Mouse (Mus musculus) G1E-ER4 (cell line): ENCODE data around the gene Sez6l. TPM values are rescaled to one million over a fixed set of nuclear protein-coding genes. Genes with fewer than 3 reads are reported as not detected.

Experiments used
- GATA1 ChIP-seq: IDR thresholded peaks from one replicate; pipeline ENCODE4 v1.8.0; 2012; ENCODE audit warnings: low read length, inconsistent platforms
- polyA plus RNA-seq: library from polyadenylated mRNA; stranded (reverse); fragments of >175 nt; gene quantifications from 2 replicates; pipeline ENCODE4 v1.2.3, GENCODE M21; 2012

Sez6l gene
- polyA plus RNA-seq, 1 experiment: not detected

DNA sequence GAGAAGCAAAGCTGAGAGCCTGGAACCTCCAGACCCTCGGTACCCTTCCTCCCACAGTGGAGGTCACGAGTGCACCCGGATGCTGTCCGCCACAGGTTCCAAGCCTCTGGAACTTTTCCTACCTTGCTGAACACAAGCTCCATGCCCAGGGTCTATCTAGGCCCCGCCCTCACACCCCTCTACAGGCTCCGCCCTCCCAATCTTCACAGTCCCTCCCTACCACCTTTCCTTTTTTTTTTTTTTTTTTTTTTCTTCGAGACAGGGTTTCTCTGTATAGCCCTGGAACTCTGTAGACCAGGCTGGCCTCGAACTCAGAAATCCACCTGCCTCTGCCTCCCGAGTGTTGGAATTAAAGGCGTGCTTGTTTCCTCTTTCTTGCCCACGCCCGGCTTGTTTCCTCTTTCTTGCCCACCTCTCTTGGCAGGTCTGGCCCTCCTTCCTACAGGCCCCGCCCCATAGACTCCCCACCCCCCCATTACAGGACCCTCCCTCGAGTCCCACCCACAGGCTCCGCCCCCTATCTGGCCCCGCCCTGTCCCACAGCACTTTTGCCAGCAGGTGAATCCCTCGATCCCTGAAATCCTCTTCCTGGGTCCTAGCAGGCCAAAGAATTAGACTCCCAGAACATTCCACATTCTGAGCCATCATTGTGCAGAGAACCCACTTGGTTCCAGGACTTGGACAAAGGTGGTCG lies 128.1 kb downstream of the Sez6l start, which contains the start of gene Gm6588:
Gene Gm6588 (plus strand): TSS at position 680 of the 694 bp plus-strand sequence.
- no peak for TF ChIP-seq GATA1

DNA sequence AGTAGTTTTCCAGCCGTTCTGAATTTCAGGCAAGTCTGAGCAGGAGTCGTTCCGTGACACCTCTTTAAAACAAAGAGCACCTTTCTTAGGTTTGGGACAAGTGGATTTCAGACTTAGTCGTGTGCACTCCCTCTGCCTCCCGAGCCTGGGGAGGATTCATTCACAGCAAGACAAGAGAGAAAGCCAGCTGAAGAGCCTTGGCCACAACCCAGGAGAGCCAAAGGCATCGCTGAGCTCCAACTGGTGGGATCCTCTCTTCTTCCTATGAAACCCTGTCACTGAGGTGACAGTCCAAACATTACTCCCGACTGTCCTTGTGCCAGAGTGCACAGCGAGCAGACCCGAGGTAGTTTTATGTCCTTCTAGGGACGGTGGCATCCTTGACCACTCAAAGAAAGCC lies 138.4 kb downstream of the Sez6l start:
- TF ChIP-seq GATA1: no peak

DNA sequence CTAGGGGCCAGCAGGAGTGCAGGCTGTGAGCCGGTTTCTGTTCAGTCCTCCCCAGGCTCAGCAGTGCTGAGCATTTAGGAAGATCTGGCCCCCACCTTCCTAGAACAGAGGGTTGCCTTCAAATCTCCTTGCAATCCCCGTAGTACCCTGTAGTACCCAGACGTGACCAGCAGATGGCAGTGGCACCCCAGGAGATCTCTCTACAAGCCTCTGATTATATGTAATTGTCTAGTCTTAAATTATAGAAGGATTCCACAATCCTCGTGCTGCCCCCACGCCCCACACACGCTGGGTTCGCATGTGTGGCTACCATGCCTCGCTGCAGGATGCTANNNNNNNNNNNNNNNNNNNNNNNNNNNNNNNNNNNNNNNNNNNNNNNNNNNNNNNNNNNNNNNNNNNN lies 144.0 kb downstream of the Sez6l start:
- TF ChIP-seq GATA1: no peak

DNA sequence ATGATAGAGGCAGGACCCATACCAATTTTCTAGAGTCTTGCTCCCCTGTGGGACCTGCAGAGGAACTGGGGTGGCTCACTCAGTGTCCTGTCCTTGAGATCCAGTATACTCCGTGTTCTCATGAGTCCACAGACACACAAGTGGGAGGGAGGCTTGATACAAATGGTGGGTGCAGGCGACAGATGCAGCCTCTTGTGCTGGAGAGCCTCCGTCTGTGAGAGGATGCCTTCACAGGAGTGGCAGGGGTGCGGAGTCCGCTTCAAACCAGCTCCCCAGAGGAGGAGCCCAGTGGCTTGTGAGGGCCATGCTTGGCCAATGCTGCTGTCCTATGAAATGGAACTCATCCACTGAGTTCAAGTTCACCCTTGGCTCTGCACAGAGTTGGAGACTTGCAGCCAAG lies 145.0 kb downstream of the Sez6l start:
- no peak for TF ChIP-seq GATA1

DNA sequence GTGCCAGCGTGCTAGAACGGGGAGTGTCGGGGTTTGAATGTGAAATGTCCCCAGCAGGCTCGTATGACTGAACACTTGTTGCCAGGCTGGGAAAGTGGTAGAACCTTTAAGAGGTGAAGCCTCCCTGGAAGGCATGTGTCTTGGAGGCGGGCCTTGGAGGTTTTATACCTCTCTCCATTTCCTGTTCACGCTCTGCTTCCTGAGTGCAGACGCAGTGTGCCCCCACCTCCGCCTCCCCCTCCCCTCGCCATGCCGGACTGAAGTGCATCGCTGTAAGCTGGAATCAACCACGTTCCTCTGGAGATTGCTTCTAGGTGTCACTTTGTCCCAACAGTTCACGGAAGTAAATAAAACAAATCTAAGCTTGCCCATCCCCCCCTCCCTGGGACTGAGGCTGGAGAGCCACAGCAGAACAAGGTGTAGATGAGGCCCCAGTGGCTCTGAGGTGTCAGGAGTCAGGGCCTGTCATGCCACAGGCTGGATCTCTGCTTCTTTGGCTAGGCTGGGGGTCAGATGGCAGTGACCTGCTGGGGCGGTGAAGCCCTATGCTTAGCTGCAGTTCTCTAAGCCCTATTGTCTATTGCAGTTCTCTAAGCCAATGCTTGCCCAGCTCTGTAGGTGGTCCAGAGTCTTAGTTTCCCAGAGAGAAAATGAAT lies 145.7 kb downstream of the Sez6l start:
- TF ChIP-seq GATA1: no peak

DNA sequence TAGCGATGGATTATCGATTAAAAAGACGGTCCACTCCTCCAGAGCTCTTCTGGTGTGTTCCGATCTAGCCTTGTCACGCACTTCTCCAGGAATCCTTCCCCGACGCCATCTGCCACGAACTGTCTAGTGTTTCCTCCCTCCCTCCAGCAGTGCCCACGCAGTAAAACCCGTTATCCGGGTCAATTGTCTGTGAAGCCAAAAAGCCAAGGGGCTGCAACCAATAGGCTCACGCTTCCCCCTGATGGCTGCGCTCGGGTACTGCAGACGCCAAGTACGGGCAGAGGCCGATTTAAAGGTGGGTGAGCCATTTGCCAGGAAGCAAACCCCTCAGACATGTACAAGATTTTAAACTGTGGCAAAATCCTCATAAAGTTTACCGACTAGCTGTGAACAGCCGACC lies 148.0 kb downstream of the Sez6l start:
- TF ChIP-seq GATA1: no peak

DNA sequence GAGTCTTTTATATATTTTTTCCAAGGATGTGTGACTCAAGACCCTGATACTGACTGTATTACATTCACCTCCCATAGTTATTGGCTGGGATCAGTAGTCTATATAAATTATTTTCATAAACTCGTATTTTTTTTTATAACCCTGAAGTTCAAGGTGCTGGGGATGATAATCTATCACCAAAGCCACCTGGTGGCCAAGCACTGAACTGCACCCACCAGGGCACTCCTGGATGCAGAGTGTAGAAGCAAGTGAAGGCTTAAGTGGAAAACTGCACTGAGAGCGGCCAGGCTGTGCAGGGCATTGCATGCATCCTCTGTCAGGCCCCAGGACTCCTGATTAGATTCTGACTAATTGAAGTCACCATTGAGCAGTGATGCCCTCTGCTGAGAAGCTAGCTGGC lies 149.7 kb downstream of the Sez6l start:
- no peak for TF ChIP-seq GATA1

DNA sequence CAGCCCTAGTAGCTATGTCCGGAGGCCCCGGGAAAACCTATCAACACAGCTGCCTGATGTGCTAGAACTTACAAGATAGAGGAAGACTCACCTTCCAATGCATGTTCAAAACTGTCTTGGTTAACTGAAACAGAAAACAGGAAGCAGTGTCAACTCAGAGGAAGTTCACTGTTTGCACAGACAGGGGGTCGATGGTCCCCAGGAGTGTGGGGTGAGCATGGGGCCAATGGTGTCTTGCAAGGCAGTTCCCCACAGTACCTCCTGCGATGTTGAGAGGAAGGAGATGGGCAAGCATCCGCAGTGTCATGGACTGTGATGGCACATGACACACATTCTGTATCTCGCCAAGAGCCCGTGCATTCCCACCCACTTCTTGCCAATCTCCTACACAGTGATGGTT lies 150.3 kb downstream of the Sez6l start:
- no peak for TF ChIP-seq GATA1

DNA sequence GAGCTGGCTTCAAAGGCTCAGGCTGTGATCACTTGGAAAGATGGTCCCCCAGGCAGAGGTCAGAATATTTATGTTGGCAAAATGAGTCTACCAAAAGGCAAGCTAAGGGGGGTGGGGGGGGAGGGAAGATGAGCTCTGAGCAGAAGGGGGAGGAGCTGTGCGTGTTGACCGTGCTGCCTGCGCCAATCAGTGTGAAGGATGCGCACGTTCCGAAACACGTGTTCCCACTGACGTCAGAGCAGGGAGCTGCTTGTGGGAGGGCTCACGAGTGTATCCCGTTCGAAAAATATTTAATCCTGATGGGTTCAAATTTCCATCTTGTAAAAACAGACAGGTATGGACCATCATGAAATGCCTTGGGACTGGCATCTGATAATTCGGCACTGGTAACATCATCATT lies 157.4 kb downstream of the Sez6l start:
- no peak for TF ChIP-seq GATA1

DNA sequence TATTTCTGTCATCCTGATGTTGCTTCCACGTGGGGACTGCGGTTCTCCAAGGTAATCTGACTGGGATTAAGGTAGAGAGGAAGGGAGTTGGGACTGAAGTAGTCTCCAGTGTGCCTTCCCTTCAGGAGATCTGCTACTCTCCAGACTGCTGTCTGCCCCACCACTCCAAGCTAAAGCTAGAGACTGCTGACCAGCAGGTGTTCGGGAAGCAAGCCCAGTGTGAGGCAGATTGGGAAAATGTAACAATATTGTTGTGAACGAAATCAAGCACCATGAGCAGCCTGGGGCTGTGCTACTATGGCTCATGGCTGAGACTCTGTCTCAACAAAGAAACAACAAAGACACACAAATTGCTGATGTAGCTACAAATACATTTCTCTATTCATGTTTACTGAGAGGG lies 159.0 kb downstream of the Sez6l start:
- TF ChIP-seq GATA1: no peak

DNA sequence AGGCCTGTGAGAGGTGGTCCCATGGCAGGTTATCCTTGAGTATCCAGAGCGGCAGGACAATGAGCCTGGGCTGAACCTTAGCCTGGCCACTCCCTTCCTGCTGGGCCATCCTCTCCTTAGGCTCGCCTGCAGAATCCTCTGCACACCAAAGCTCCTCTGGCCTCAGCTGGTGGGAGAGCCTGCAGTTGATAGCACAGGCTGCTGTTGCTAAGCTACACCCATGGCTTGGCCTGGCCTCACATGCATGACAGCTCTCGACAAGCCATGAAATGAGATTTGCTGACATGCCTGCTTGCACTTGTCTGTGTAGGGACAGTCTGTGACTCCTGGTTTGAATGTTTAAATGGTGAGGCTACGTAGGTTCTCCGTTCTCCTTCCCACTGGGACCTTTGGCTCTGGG lies 160.3 kb downstream of the Sez6l start:
- no peak for TF ChIP-seq GATA1

DNA sequence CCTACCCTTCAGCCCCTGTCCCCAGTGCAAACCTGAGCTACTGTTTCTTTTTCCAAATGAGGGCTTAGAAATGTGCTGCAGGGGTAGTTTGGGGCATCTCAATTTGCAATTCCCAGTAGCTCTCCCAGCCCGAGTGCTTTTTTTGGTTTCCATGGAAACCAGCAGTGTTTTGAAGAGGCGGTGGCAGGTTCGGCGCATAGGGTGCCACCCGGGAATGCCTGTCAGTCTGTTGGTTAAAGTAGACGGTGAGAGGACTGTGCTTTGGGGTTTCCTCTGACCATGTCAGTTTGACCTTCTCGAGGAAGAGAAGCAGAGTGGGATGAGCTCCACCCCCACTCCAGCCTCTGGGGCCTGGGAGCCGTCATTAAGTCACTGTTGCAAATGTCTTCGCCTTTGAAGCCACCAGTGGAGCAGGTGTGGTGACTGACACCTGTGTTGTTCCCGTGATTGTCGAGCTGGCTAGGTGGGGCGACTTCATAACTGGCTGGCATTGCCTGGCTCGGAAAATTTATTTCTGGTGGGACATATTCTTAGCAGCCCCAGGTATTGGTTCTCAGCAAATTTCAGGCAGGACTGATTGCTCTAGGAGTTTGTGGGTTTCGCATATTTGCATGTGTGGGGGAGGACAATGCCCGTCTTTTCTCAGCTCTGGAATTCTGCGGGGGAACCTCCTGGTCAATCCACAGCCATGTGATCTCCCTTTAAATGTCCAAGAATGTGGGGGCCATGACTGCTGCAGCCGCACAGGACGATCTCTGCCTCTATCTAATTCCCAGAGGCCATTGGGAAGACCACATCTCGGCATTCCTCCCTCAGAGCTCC lies 165.3 kb downstream of the Sez6l start:
- no peak for TF ChIP-seq GATA1

DNA sequence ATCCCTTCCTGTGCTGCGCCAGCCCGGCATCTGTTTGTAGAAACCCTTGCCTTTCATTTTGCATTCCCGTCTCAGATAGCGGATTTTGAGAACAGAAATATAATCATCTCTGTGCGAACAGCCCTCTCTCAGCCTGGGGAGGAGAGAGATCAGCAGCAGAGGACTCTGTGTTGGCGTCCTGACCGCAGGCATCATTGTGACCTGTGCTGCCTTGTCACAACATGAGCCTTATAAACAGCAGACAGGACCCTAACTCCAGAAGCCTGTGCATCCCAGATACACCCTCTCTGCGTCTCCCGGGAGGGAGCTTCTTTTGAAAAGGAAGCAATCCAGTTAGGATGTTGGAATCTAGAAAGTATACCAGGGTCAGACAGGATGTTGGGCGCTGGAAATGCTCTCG lies 165.9 kb downstream of the Sez6l start:
- no peak for TF ChIP-seq GATA1

DNA sequence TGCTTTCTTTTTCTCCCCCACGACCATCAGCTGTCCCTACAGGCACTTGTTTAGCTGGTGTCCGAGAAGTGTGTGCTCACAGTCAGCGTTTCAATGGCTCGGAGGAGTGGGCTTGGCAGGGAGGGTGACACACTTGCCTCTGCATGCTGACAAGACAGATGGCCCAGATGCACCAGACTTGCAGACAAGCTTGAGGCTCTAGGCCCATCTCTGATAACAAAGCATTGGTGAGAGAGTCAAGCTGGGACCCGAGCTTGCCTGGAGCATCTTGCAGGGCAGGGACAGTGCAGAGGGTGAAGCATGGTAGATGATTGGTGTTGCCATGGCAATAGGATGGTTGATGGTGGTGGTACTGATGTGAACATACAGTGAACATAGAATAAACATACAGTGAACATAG lies 167.7 kb downstream of the Sez6l start:
- TF ChIP-seq GATA1: no peak

DNA sequence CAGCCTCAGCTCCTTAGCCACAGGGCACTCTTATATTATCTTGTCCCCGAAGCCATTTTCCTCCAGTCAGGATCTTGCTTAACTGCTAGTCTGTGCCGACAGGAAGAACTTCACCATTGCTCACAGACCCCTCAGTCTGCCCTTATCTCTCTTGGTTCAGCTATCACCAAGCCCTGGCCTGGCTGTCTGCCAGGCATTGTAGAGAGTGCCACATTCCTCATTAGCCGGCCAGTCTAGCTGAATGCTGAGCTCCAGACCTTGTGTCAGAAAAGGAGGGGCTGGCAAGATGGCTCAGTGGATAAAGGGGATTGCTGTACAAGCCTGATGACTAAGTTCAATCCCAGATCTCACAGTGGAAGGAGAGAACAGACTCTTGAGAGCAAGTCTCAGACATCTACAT lies 171.0 kb downstream of the Sez6l start:
- TF ChIP-seq GATA1: no peak

DNA sequence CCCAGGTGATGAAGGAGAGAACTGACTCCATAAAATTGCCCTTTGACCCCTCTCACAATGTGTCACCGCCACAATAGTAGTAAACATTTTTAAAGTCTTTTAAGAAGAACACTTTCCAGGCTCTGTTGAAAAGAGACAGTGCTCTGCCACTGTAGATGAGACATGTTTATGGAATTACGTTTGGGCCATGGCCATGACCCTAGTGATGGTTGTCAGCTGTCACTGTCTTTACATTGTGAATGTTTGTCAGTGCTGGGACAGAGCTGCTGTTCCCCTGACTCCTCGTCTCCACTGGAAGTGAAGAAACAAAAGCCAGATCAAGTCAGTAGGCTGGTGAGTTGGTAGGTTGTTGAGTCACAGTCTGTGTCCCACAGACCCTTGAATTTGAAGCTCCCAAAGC lies 174.5 kb downstream of the Sez6l start:
- no peak for TF ChIP-seq GATA1

DNA sequence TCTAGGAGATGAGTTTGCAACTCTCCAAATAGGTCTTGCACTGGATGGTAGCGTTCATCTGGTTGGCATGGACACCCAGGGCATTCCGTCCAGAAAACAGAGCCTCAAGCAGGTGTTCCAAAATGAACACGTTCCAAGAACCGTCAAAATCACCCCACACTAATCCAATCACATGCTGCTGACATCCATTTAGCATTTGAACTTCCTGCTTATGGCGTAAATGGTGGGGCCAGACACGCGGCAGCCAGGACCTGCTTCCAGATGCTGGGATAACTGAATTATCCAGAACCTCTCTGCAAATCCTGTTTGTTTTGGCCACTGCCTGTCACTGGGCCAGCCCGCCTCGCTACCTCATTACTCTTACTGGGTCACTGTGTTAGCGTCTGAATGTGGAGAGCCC lies 177.7 kb downstream of the Sez6l start:
- TF ChIP-seq GATA1: no peak

DNA sequence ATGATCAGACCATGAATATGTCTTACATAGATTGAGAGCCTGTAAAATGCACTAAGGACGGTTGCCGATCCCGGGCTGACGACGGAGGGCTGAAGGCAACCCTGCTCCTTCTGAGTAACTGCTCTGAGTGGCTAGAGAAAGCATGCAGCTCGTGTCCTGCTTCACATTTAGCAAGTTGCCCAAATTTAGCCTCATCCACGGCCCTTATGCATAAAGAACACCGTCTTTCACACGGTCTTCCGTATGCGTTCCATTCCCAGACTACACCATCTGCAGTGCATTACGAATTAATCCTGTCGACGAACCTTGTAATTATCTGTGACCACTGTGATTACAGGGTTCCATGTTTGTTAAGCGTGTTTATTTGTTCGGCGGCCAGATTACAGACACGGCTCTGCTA lies 180.9 kb downstream of the Sez6l start:
- no peak for TF ChIP-seq GATA1
